Mouse (Mus musculus): ENCODE results near the gene Apeh.
"Not testable (repeated sequence)": the region's sequence is repeated elsewhere in the genome, so short reads cannot be mapped to it uniquely, and the experiment has no call there.

Apeh gene

GRCm38 (mm10) chr9:108094184-108094941 lies at the start of gene Apeh:
TSS of gene Apeh (minus strand) at chr9:108094606.
- DNase-seq (ENCODE audit: low spot score): peak; percentile 96

GRCm38 (mm10) chr9:108143470-108143869 lies 49.1 kb upstream of the Apeh start:
- DNase-seq (ENCODE audit: low spot score): no peak

GRCm38 (mm10) chr9:108141387-108141786 lies 47.0 kb upstream of the Apeh start:
- no peak for DNase-seq (ENCODE audit: low spot score)

DNA sequence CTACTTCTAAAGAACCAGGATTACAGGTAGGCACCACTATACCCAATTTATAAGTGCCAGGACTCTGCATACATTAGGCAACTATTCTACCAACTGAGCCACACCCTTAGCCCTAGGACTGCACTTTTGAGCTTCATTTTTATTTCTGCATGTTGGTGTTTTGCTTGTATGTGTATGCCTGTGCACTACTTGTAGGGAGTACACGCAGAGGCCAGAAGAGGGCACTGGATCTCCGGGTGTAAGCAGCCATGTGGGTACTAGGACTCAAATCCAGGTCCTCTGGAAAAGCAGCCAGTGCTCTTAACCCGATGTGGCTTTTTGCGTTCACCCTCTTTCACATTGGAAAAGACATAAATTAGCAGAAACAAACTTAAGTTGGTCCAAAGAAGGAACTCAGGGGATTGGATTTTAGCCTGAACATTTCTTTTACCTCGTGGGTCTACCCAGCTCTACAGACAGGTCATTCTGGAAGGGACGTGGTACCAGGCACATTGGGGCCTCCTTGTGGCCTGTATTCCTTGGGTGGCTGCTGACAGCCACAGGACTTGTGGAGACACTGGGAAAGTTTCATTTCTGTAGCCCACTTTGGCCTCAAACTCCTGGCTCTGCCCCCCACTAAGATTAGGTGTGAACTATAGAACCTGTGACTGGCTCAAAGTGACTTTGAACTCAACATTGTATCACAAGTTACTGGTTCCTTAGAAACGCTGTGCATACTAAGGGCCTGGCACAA lies 45.7 kb upstream of the Apeh start:
- no peak for DNase-seq (ENCODE audit: low spot score)

GRCm38 (mm10) chr9:108139169-108139962 lies 45.0 kb upstream of the Apeh start:
- DNase-seq (ENCODE audit: low spot score): no peak

GRCm38 (mm10) chr9:108138118-108138517 lies 43.7 kb upstream of the Apeh start:
- no peak for DNase-seq (ENCODE audit: low spot score)

DNA sequence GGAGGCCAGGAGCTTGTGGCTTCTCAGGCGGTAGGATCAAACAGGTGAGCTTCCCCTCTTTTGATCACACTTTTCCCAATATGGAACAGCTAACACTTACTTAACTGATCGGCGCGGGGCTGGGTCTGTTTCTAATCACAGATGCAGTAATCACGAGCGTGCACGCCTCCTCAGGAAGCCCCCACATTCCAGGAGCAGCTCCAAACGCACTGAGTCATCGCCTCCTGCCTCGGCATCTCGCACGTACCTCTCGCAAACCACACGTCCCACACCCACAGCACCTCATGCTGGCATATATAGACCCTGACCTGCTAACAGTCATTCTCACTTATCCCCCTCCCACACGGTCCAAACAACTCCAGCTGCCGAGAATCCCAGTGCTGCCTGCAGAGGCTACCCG lies 43.1 kb upstream of the Apeh start:
- no peak for DNase-seq (ENCODE audit: low spot score)

DNA sequence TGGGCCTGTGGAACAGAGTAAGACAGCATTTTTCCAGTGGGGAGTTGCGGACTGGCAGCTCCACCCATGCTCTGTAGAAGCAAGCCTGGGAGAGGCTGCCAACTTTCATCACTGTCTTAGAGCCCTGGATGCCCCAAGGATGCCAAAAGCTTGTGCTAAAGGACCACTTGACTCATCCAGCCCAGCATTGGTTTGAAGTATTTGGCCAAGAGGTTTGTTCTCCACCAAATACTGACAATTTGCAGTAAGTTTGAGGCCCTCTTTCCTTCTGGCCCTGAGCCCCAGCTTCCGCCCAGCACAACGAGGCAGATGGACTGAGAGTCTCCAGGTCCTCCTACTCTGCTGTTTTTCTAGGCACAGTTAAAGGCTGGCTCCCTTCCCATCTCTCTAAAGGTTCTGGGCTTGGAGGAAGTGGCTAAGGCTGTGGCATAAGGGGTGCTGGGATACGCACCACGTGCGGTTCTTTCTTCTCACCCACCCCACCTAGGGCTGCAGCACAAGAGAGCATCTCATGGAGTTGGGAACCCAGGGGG lies 42.6 kb upstream of the Apeh start:
- DNase-seq (ENCODE audit: low spot score): no peak

GRCm38 (mm10) chr9:108136225-108136624 lies 41.8 kb upstream of the Apeh start:
- DNase-seq (ENCODE audit: low spot score): no peak

DNA sequence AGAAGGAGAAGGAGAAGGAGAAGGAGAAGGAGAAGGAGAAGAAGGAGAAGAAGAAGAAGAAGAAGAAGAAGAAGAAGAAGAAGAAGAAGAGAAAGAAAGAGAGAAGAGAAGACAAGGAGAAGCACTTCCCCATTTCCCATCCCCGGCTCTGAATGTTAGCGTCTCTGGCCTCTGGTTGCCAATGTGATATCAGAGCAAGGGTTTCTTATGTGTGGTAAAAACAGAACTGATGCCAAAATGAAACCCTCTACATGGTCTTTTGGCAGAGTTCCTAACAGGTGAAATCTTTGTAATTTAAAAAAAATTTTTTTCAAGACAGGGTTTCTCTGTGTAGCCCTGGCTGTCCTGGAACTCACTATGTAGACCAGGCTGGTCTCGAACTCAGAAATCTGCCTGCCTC lies 41.3 kb upstream of the Apeh start:
- not testable (repeated sequence) for DNase-seq (ENCODE audit: low spot score)

GRCm38 (mm10) chr9:108133478-108133877 lies 39.1 kb upstream of the Apeh start:
- DNase-seq (ENCODE audit: low spot score): no peak

DNA sequence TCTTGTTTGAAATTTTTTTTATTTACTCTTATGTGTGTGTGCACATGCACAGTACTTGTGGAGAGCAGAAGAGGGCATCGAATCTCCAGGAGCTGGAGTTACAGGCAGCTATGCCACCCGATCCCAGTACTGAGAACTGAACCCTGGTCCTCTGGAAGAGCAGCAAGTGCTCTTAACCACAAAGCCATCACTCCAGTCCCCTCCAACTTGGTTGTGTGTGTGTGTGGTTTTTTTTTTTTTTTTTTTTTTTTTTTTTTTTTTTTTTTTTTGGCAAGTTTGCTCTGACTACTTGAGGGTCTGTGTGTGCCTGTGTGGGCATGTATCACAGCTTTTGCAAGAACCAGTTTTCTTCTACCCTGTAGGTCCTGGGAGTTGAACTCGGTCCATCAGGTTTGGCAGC lies 38.0 kb upstream of the Apeh start:
- no peak for DNase-seq (ENCODE audit: low spot score)

- no peak for DNase-seq (ENCODE audit: low spot score)
Measured at GRCm38 (mm10) chr9:108131502-108131901, 37.1 kb upstream of the Apeh start.

- no peak for DNase-seq (ENCODE audit: low spot score)
Measured at GRCm38 (mm10) chr9:108129042-108129948, 34.9 kb upstream of the Apeh start.

DNA sequence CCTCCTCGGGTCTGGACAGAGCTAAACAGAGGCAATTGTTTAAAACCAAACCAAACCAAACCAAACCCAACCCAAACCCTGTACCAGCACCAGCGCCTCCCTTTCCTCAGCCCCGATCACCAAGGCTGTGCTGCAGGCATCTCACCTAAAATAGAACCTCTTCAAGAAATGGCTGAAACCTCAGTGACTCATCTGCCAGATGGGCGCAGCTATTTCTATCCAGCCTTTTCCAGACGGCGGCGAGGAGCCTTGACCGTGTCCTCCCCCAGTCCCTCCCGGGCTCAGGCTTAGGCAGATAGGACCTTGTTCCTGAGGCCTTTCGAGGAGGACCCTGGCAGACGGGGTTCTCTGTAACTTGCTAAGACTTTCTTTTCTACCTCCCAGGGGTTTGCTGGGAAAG lies 33.8 kb upstream of the Apeh start:
- DNase-seq (ENCODE audit: low spot score): no peak

DNA sequence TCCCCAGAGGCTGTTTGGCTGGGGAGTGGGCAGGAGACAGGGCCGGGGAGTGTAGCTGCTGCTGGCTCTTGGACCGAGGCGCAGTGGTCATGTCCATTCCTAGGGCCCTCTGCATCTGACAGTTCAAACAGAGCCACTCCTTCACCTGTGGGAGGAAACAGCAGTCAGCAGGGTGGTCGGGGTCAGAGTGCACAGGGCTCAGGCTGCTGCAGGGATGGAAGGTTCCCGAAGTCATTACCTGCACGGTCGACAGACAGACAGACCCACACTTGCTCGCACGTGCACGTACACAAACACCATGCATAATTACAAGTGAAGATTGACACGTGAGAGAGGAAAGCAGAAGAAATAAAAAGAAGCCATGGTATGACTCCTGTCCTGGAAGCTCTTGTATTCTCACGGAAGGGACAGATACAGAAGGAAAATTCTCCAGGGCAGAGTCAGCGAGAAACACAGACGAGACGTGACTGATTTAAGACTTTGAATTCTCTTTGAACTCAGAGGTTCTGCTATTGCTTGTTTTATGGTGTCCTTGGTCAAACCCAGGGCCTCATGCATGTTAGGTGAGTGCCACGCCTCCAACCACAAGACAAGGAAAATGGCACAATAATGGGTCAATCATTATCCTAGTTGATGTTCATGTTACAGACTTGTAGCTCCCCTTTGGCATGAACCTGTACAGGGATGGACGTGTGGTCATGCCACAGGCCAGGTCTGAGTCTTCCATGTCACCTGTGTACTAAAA lies 32.2 kb upstream of the Apeh start:
- DNase-seq (ENCODE audit: low spot score): no peak

DNA sequence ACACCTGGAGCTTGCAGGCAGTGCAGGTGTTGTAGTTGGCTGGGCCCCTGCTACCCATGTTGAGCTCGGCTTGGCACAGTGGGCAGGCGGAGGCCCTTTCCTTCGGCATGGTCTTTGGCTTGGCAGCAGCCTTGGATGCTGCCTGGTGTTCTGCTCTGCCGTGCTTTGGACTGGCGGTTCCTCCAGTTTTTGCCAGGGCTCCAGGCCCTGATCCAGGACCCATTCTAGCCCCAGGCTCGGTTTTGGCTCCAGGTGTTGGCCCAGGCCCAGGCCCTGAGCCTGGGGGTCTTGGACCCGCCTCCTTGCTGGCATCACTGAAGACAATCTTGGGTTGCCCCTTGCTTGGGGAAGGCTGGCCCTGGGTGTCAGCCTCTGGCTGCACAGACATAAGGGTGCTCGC lies 31.3 kb upstream of the Apeh start:
- DNase-seq (ENCODE audit: low spot score): no peak

- DNase-seq (ENCODE audit: low spot score): no peak
Measured at GRCm38 (mm10) chr9:108123916-108124315, 29.5 kb upstream of the Apeh start.

DNA sequence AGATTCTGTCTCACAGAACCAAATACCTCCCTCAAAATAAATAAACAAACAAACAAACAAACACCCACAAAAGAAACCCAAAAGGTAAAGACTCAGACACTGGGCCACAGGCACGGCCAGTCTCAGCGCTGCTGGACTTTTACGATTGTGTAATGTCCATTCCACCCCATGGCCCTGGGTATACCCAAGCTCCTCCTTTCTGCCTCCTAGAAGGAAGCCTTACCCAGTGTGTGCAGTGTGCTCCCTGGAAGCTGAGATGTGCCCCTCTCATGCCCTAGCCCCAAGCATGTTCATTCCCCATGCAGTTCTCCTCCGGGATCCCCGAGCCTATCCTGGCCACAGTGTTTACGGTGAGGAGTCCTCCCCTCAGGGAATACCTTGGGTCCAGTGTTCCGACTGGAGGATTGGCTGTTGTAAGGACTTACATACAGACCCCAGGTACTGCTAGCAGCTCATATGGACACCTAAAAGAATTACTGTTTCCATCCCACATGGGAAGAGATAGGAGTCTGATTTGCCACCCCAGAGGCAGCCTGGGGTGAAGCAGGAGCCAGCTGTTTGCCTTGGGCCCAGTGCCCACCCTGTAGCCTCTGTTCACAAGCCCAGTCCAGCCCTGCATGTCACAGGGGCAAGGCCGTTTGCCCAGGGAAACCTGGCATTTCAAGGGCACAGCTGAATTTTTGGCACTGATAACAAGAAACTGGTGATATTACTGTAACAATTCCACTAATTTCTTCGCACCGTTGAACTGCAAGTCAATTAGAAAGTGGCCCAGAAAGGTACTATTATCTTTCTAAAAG lies 27.0 kb upstream of the Apeh start:
- peak; percentile 60 for DNase-seq (ENCODE audit: low spot score)

DNA sequence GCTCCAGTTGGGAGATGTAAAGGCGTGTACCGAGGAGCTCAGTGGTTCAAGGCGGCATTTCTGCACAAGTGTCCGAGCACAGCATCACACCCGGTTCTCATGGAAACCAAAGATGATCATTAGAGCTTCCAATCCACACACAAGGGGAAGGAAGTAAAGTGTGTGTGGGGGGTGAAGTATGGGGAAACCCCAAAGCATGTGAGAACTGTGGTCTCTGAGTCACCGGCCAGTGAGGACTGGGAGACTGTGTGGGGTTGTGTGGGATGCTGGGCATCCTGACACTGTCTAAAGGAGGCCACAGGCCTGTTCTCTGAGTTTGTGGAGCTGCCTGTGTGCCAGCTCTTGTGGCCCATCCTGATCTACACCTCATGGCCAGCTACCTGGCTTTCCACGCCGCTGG lies 26.3 kb upstream of the Apeh start:
- no peak for DNase-seq (ENCODE audit: low spot score)

Measured in ovary, postnatal 36 days (tissue).